Mouse (Mus musculus) cerebellum, postnatal 14 days (tissue): ENCODE measurements around the gene Fdx1.
A peak's percentile ranks its signal among the peaks of the same experiment; 100 is the strongest.

ENCODE experiments used
- DNase-seq, 2 experiments: peaks; one replicate each; pipeline ENCODE4 v3.0.0; 2021; ENCODE audit warnings: mixed read lengths in 2 of 2

Fdx1 gene

DNA sequence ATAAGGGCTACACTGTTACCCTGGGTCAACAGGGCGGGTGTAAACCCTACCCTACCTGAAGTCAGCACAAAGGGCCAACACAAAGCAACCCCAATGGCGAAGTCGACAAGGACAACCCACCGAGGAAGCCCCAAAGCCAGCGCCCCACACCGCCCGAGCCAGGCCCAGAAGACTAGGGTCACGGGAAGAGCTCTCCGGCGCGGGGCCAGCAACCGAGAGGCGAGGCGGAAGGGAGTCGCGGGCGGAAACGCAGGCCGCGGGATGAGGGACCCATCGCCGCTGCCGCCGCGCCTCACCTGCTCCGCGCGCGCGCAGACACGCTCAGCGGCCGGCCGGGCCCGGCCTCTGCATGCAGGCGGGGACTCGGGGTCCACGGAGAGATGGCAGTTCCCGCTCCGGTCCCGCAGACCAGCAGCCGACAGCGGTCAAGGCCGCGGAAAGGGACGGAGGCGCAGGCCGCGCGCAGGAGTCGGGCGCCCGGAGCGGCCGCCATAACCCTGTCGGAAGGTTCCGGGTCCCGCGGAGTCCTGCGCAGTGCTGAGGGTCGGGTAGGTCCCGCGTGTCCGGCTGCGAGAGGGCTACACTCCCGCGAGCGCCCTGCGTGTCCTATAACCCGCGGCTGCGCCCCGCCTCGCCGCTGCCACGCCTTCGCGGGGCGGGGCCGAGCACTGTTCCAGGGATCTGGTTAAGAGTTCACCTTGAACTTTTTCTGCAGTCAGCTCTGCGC lies at the start of gene Fdx1:
Gene Fdx1, minus strand, starts transcription at position 582 of the 727 bp plus-strand sequence.
- peak; percentile 75 to 80 for DNase-seq

DNA sequence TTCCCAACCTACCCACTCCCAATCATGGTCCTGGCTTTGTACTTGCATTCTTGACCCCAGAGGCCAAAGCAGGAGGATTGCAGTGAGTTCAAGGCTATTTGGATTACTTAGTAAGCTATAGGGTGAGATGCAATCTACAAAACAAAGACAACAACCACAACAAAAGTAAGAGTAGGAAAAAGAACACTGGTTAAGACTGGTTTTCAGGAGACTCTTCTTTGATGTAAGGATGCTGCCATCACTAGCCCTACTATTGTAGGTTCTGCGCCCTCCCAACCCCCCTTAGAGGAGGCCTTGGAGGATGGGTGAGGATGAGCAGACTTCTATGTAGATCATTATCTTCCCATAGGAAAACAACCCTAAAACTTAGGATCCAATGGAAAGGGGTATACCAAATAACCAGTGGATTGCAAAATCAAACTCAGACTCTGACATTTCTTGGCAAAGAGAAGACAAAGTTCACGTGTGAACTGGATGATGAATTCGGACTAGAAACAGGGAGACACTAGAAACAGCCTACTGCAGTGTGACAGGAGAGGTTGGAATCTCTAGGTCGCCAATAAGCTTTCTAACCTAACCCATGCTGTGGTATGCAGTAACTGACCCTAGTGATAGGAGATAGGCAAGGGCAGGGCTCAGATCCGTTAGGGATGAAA lies 49.6 kb upstream of the Fdx1 start:
- DNase-seq: no peak

DNA sequence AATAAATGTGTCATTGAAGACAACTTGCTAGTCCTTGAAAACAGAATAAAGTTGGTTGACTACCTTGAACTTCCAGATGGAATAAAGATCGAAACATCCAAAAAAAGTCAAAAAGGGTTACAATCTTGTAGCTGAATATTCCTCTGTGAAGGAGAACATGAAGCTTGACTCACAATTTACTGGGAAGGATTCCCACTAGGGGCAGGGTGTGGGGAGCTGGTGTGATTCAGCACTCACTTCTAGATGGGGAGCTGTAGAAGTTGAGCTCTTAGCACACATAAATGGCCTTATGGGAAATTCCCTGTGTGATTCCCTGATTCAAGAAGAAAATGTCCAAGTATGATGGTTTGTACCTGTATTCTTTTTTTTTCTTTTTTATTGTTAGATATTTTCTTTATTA lies 49.0 kb upstream of the Fdx1 start:
- DNase-seq: no peak

DNA sequence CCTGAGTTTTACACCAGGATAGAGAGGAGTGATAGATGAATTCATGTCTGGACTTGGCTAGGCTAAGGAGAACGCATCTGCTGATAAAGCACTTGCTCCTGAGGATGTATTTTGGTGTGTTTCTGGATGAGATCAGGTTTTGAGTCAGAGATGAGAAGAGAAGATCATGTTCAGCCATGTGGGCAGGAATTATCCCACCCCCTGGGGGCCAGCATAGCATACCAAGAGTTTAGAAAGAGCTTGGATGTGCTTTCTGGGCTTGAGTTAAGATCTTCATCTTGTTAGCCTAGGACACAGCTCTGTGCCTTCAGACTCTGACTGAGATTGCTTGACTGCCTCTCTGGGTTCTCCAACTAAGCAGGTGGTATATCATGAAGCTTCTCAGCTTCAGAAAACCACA lies 45.2 kb upstream of the Fdx1 start:
- DNase-seq: no peak

DNA sequence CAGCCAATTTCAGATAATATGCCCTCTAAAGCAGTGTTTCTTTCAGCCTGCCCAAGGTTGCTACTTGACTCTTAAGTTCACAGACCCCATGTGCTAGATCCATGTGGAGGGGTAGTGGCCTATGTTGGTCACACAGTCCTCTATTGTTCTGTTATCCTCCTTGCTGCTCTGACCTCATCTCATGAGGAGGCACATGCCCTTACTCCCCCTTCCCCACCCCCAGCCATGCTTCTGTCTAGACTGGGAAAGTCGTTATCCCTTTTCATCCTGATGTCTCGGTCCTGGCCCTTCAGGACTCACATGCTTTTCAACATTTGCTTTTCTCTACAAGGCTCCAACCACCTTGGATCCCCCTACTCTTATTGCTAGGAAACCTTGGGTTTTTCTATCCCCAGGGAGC lies 44.0 kb upstream of the Fdx1 start:
- no peak for DNase-seq

GRCm38 (mm10) chr9:52003501-52003900 lies 40.1 kb upstream of the Fdx1 start:
- DNase-seq: no peak

- no peak for DNase-seq
Measured at GRCm38 (mm10) chr9:51995331-51996099, 32.2 kb upstream of the Fdx1 start.

- no peak for DNase-seq
Measured at GRCm38 (mm10) chr9:51994636-51995260, 31.4 kb upstream of the Fdx1 start.

GRCm38 (mm10) chr9:51993486-51994275 lies 30.3 kb upstream of the Fdx1 start:
- peak; percentile 9 to 45 for DNase-seq

DNA sequence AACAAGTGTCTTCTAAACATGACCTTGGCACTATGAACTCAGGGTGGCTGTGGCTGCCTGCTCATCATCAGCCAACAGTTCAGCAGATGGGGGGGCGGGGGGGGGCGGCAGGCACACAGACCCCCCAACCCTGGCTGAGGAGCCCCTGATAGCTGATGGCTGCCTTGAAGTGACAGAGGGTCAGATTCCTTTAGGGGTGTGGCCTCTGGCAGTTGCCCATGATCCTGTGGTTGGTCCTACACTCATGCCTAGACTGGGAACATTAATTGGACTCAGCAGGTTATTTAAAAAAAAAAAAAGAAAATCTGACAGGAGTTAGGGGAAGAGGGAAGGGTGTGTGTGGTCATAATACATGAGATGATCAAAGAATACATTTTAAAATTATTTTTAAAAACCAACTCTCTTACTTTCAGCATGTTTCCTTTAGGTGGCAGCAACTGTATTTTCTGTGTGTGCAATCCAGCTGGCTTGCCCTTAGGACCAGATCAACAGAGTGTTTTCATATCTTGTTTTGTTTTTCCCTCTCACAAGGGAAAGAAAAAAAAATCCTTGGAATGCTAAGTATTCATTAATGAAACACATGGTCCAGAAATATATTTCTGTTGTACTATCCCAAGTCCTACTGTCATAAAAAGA lies 28.0 kb upstream of the Fdx1 start:
- no peak for DNase-seq

- DNase-seq: peak in 1 of 2 experiments; percentile 27
Measured at GRCm38 (mm10) chr9:51990828-51991227, 27.5 kb upstream of the Fdx1 start.

DNA sequence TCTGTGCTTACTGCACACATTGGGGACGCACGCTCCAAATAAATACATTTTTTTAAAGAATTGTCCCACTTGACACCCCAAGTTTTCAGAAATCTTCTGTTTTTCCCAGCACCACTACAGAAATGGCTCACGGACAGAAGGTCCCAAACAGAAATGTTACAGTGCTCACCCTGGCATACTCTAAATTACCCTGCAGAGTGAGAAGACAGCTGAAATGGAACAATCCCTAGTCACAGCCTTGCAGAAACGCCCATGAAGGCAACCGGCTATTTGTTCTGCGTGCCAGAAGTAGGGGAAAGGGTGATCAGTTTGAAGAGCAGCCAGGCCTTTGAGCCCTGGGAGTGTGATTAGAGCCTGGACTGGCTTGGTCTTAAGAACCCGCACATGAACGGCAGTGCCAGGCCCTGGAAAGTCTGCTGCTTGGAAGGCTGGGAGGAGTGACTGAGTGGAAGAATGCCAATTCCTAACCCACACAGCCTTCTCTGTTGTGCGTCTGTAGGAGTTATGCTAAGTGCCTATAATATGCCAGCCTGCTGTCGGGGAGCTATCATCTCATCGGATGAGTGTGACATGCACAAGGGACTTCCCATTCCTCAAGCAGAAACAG lies 22.2 kb upstream of the Fdx1 start:
- DNase-seq: peak; percentile 25 to 38

DNA sequence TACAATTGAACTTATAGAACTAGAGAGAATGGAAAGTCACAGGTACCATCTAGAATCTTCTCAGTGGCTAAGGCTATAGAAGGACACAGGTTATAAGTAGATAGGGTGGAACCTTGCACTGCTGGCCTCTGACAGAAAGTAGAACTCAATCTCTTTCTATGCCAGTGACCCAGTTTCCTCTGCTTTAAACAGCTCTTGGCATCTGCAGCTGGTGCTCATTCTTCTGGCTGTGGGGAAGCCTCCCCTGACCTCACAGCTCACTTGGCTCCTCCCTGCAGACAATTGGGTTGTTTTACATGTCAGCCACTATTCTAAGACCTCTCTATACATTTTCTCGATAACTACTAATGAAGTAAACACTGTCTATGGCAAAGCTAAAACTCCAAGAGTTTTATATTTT lies 17.8 kb upstream of the Fdx1 start:
- DNase-seq: no peak

DNA sequence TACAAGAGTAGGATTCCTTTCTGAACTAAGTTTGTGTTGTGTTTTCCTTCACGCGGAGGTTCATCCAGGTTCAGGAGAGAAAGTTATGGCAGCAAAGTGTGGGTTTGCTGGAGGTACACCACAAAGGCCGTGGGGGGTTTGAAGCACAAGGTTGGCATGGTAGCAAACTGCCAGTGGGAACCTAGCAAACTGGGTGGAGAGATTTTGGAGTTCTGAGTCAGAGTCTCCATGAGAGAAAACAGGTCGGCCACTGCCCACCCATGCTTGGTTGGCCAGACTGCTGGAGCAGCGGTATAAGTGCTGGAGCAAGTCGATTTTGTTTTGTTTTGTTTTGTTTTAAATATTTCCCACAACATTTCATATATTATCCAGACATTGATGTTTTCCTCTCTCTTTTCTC lies 15.9 kb upstream of the Fdx1 start:
- DNase-seq: no peak

GRCm38 (mm10) chr9:51978545-51979259 lies 15.3 kb upstream of the Fdx1 start:
- no peak for DNase-seq

DNA sequence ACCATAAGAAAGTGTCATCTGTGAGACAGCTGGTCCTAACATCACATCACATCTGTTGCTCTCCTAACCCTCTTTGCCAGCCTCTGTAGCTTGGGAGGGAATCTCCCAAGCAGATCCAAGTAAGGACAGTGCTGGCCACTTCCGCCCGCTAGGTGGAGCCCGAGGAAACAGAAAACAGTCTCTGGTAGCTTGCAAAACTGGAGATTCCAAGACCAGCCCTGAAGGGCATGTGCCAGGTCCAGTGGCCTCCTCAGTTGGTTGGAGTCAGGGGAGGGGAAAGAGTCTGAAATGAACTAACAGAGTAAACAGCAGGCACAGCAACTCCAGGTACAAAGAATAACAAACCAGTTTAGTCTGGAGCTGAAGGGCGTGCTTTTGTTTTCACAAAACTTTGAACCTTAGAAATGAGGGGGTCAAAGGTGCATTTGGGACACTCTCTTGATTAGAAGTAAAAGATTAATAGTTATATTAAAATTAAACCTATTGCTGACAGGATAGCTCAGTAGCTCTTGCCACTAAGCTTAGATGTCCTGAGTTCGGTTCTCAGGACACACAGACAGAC lies 14.2 kb upstream of the Fdx1 start:
- DNase-seq: peak; percentile 88 to 89

GRCm38 (mm10) chr9:51974871-51975270 lies 11.5 kb upstream of the Fdx1 start:
- no peak for DNase-seq

DNA sequence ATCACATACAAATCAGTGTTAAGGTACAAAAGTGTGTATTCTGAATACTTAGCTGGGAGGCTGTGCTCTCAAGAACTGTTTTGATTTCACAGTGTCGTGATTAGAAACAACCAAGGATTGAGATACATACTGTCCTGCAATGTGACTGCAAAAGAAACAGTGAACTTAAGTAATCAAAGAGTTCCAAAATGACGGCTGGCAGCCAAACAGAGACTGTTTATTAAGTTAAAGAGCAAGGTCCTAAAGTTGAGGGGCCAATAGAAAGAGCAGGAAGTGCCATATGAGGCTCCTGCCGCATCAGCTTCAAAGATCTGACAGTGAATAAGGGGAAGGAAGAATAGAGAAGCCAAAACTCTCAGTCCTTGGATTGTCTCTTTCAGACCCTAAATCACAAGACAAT lies 10.5 kb upstream of the Fdx1 start:
- no peak for DNase-seq

DNA sequence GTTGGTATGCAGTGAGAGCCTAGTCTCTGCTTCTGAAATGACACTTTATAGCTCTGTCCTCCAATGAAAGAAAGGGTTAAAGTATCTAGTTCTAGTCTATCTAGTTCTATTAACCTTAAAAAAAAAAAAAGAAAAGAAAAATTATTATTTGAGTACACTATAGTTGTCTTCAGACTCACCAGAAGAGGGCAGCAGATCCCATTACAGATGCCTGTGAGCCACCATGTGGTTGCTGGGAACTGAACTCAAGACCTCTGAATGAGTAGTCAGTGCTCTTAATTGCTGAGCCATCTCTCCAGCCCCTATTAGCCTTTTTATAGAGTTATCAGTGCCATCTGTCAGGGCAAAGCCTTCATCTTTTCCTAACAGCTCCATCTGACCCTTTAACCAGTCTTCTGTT lies 3.0 kb upstream of the Fdx1 start:
- no peak for DNase-seq

- DNase-seq: no peak
Measured at GRCm38 (mm10) chr9:51964110-51964509, 754 bp upstream of the Fdx1 start.
